Mouse (Mus musculus) CH12.LX (cell line): ENCODE data around the gene Gapvd1.

Source experiments
- MAFK ChIP-seq: IDR thresholded peaks from 2 replicates; pipeline ENCODE4 v1.6.1; 2011; ENCODE audit warnings: low read length, improper control_type of control experiment; ENCODE audit not compliant: insufficient replicate concordance
- POLR2A ChIP-seq: IDR thresholded peaks from 2 replicates; pipeline ENCODE4 v1.6.1; 2011; ENCODE audit warnings: low read depth, mild to moderate bottlenecking, improper control_type of control experiment, low read length
- ZKSCAN1 ChIP-seq: IDR thresholded peaks from 2 replicates; pipeline ENCODE4 v1.6.1; 2012; ENCODE audit warnings: low read depth, inconsistent platforms, low read length, improper control_type of control experiment, borderline replicate concordance

DNA sequence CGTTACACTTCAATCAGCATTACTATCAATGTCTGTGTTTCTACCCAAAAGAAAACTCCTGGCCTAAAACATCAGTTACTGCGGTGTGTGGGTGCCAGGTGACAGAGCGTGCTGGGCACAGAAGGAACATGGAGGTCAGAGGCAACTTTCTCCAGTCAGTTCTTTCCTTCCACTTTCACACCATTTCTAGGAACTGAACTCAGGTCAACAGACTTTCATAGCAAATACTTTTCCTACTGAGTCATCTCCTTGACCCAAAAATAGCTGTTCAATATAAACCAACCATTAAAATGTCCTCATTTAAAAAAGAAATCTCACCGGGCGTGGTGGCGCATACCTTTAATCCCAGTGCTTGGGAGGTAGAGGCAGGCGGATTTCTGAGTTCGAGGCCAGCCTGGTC, 12.4 kb downstream of the Gapvd1 start:
- no peak for TF ChIP-seq MAFK
- TF ChIP-seq POLR2A: no peak
- TF ChIP-seq ZKSCAN1: no peak
